Mouse (Mus musculus) forebrain, postnatal 0 days (tissue): ENCODE measurements around the gene Gm21093. TPM values are rescaled to one million over a fixed set of nuclear protein-coding genes. Genes with fewer than 3 reads are reported as not detected.
"Not testable (repeated sequence)": the region's sequence is repeated elsewhere in the genome, so short reads cannot be mapped to it uniquely, and the experiment has no call there.

Source experiments
- ATAC-seq: fragments of 200-750 bp; cut with Nextera tagmentation; 2 replicates; pipeline ENCODE4 v1.8.0; 2017; ENCODE audit warnings: mild to moderate bottlenecking, moderate library complexity
- DNase-seq: peaks from one replicate; pipeline ENCODE4 v3.0.0-alpha.2; 2015
- H3K27ac ChIP-seq: fragments of 300-500 bp; sonication (generic); 2 replicates; pipeline ENCODE4 v1.5.1; 2014; ENCODE audit warnings: low read depth, mild to moderate bottlenecking, antibody characterized with exemption, low read length, moderate library complexity, mixed read lengths
- H3K27me3 ChIP-seq: fragments of 300-500 bp; sonication (generic); 2 replicates; pipeline ENCODE4 v1.6.1; 2014; ENCODE audit warnings: mild to moderate bottlenecking, low read length, mixed read lengths; ENCODE audit not compliant: insufficient read depth
- H3K36me3 ChIP-seq: fragments of 300-500 bp; sonication (generic); 2 replicates; pipeline ENCODE4 v1.6.1; 2014; ENCODE audit warnings: mild to moderate bottlenecking, moderate library complexity; ENCODE audit not compliant: insufficient read depth
- H3K4me1 ChIP-seq: fragments of 300-500 bp; sonication (generic); 2 replicates; pipeline ENCODE4 v1.6.1; 2014; ENCODE audit warnings: antibody characterized with exemption; ENCODE audit not compliant: insufficient read depth
- H3K4me2 ChIP-seq: fragments of 300-500 bp; sonication (generic); 2 replicates; pipeline ENCODE4 v1.6.1; 2014; ENCODE audit warnings: low read depth, mild to moderate bottlenecking, moderate library complexity
- H3K4me3 ChIP-seq: fragments of 300-500 bp; sonication (generic); 2 replicates; pipeline ENCODE4 v1.5.1; 2014; ENCODE audit warnings: low read depth, low read length, mixed read lengths
- H3K9ac ChIP-seq: fragments of 300-500 bp; sonication (generic); 2 replicates; pipeline ENCODE4 v1.6.1; 2014; ENCODE audit warnings: mild to moderate bottlenecking
- H3K9me3 ChIP-seq: fragments of 300-500 bp; sonication (generic); 2 replicates; pipeline ENCODE4 v1.6.1; 2016; ENCODE audit warnings: low read length
- WGBS: fragments of 180-500 bp; shearing (Covaris S2); extraction: QIAGEN DNeasy Blood & Tissue Kit; methylation state at CpG from one replicate; pipeline ENCODE4 v1.1.7; 2014; 5-methylcytosine and 5-hydroxymethylcytosine counted together
- polyA plus RNA-seq: library from polyadenylated mRNA; unstranded; fragments of >200 nt; fragmentation: Nextera tagmentation; extraction: Ambion mirVana; gene quantifications from 2 replicates; pipeline ENCODE4 v1.2.1, GENCODE M21; 2015
- total RNA-seq: library from RNA; depleted of rRNA; stranded (reverse); fragments of >200 nt; gene quantifications from 2 replicates; pipeline ENCODE4 v1.2.3, GENCODE M21; 2014; rRNA removed

Gene Gm21093
- total RNA-seq (0.46 and 3.1 TPM in 2 replicates), polyA plus RNA-seq (0.21 and 0.31 TPM in 2 replicates)

DNA sequence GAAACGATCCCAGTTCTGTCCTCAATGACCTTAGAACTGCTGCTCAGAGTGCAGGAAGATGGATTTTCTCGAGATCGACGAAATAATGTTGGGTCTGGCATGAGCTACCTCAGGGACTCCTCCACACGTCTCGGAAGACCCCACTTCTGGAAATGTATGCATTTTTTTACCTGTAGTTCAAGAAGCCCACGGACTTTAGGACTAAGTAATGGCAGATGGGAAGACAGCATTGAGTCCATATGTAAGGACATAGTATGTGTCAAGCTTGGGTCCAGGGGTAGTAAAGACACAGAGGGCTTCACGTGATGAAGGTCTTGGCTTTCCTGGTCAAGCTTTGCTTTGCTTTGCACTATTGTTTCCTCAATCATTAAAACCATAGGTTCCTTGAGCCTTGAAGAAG, at the start of gene Gm21093:
Gene Gm21093 (minus strand): TSS at position 101 of the 400 bp plus-strand sequence.
- not testable (repeated sequence) for H3K4me2 ChIP-seq, H3K4me3 ChIP-seq, H3K9me3 ChIP-seq, H3K4me1 ChIP-seq, H3K9ac ChIP-seq, H3K27ac ChIP-seq, ATAC-seq, DNase-seq, H3K27me3 ChIP-seq, H3K36me3 ChIP-seq
- WGBS: no CpG with 5 or more reads among the region's 8 CpGs

Other genes starting within 250 kb of the Gm21093 start
- gene Gm21541, start 131.1 kb downstream of the Gm21093 start, total RNA-seq: not detected in 2 replicates
- not detected in 2 replicates for gene Gm21541, start 131.1 kb downstream of the Gm21093 start, polyA plus RNA-seq
- 14.5 and 16.8 TPM in 2 replicates for gene Gm20878, start 93.2 kb downstream of the Gm21093 start, total RNA-seq
- gene Gm20878, start 93.2 kb downstream of the Gm21093 start, polyA plus RNA-seq: 6.7 and 10.5 TPM in 2 replicates
- 0.62 and 1.7 TPM in 2 replicates for gene Fam205a4, start 68.7 kb downstream of the Gm21093 start, total RNA-seq
- gene Fam205a4, start 68.7 kb downstream of the Gm21093 start, polyA plus RNA-seq: 1.1 and 1.3 TPM in 2 replicates
- gene Gm3893, start 56.5 kb upstream of the Gm21093 start, total RNA-seq: not detected in 2 replicates
- not detected in 2 replicates for gene Gm3893, start 56.5 kb upstream of the Gm21093 start, polyA plus RNA-seq
- gene Gm13304, start 80.1 kb upstream of the Gm21093 start, total RNA-seq: not detected in 2 replicates
- not detected in 2 replicates for gene Gm13304, start 80.1 kb upstream of the Gm21093 start, polyA plus RNA-seq
- 4.2 and 7.7 TPM in 2 replicates for gene Gm13306, start 118.7 kb upstream of the Gm21093 start, total RNA-seq
- 5.6 and 8.1 TPM in 2 replicates for gene Gm13306, start 118.7 kb upstream of the Gm21093 start, polyA plus RNA-seq
- gene Gm13305, start 133.9 kb upstream of the Gm21093 start, total RNA-seq: 0.05 and 0.31 TPM in 2 replicates
- gene Gm13305, start 133.9 kb upstream of the Gm21093 start, polyA plus RNA-seq: 0.26 TPM in 1 of 2 replicates, not detected in the other
- not detected in 2 replicates for gene Gm10600, start 205.9 kb upstream of the Gm21093 start, total RNA-seq
- not detected in 2 replicates for gene Gm10600, start 205.9 kb upstream of the Gm21093 start, polyA plus RNA-seq
- not detected in 2 replicates for gene Ccl21b, start 221.0 kb upstream of the Gm21093 start, total RNA-seq
- gene Ccl21b, start 221.0 kb upstream of the Gm21093 start, polyA plus RNA-seq: not detected in 2 replicates